Mouse (Mus musculus): ENCODE measurements at regions not wholly inside any gene's neighbourhood (a gene's known extent, or its start where the extent isn't known, plus 50 kb on each side); places are given as distances from the start of the nearest gene placed in this dataset.

DNA sequence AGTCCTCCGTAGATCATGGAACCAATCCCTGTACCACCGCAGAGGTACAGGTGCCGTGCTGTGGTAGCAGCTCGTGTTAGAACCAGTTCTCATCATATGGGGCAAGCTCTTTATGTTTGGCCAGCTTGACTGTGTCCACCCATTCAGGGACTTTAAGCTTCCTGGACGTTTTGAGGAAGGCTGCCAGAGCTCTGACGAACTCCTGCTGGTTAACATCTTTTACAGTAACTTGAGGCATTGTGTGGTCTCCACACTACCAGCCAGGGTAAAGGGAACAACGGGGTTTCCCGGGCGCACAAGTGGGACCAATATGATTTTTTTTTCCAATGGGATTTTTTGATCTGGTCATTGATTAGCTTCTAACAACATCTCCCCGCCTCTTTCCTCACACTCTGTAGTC is 220.1 kb downstream of the Lrig3 start:
- Histone ChIP-seq H3K4me3 (no peak overlapping the region), H3K27ac (no peak overlapping the region)
- DNase-seq = no peak
- intact Hi-C loops (cut with DNase I) = no loop called here
- TF ChIP-seq CTCF (IDR thresholded peaks at IDR 0.05) = no peak

DNA sequence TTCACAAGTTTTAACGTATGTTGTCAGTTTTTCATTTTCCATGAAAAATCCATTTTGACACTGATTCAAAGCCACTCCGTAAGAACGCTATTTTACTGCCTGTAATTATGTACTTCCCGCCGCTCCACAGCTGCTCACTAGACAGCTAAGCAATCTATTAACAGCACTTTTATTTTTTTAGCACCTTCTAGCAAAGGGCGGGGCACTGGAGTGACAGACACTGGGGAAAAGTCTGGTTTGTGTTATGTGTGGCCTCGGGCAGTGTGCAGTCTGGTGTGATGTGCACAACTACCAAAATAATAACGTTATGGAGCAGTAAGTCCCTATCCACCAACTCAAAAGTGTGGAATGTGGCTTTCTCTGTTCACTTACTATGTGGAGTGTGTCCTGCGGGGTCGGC is 223.0 kb downstream of the Lrig3 start:
- no peak for TF ChIP-seq CTCF (IDR thresholded peaks at IDR 0.05)
- Histone ChIP-seq H3K27ac (no peak overlapping the region), H3K4me3 (no peak overlapping the region)
- intact Hi-C loops (cut with DNase I) = no loop called here
- DNase-seq = no peak
